Mouse (Mus musculus): Measurements from ENCODE around the gene Smim1.

Smim1 gene

GRCm38 (mm10) chr4:154022844-154023243 lies 3.2 kb downstream of the Smim1 start:
- in situ Hi-C loops (cut with MboI; ENCODE audit: unreplicated experiment in 2 of 2), result no loop called here

DNA sequence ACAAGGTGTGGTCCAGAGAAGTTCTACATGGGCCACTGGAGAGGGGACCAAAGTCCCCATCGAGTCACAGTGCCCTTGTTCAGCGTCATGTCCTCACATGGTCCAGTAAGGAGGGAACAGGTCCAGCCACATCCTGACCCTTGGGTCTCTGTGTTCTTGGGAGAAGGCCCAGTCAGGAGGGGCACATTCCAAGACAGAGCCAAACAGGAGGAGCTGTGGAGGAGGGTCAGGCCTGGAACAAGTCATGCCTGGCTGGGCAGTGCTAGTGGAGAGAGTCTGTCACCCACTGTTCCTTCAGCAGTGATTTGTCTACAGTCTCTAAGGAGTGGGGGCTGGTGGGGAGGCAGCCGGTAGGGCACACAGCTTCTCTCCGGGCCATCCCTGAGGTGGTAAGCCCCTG lies 3.6 kb downstream of the Smim1 start:
- in situ Hi-C loops (cut with MboI; ENCODE audit: unreplicated experiment in 2 of 2), result no loop called here

GRCm38 (mm10) chr4:154021432-154021831 lies 4.6 kb downstream of the Smim1 start:
- in situ Hi-C loops (cut with MboI; ENCODE audit: unreplicated experiment in 2 of 2), result no loop called here

GRCm38 (mm10) chr4:154019571-154019970 lies 6.5 kb downstream of the Smim1 start:
- in situ Hi-C loops (cut with MboI; ENCODE audit: unreplicated experiment in 2 of 2), result no loop called here

DNA sequence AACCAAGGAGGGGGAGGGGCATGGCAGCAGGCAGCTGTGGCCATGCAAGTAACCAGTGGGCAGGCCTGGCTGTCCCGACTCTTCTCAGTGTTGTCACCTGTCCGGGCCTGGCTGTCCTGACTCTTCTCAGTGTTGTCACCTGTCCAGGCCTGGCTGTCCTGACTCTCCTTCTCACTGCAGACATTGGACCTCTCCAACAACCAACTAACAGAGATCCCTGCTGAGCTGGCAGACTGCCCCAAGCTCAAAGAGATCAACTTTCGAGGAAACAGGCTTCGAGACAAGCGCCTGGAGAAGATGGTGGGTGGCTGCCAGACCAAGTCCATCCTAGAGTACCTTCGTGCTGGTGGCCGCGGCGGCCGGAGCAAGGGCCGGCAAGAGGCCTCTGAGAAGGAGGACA lies 10.6 kb downstream of the Smim1 start:
- in situ Hi-C loops (cut with MboI; ENCODE audit: unreplicated experiment in 2 of 2), result no loop called here

- in situ Hi-C loops (cut with MboI; ENCODE audit: unreplicated experiment in 2 of 2), result loop anchor here (5.0 kb wide), 1 partner anchor 35 kb away; the partner anchor contains the start of genes Cep104 (in 2 of the 2) and Dffb (in 2 of the 2)
Measured at GRCm38 (mm10) chr4:154012132-154012882, 13.7 kb downstream of the Smim1 start.

DNA sequence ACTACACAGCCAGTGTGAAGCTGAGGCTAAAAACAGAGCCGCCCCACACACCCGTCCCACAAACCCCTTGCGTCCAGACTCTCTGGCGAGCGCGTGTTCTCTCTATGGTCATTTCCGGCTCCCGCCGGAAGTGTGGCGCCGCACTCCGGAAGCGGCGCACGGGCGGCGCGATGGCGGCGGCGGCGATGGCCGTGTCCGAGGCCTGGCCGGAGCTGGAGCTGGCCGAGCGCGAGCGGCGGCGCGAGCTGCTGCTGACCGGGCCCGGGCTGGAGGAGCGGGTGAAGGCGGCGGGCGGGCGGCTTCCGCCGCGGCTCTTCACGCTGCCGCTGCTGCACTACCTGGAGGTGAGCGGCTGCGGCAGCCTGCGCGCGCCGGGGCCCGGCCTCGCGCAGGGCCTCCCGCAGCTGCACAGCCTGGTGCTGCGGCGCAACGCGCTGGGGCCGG lies 14.4 kb downstream of the Smim1 start, which contains the start of gene Lrrc47:
Gene Lrrc47, plus strand, starts transcription at position 86 of the 444 bp plus-strand sequence.
- in situ Hi-C loops (cut with MboI; ENCODE audit: unreplicated experiment in 2 of 2), result loop anchor here (5.0 kb wide), 1 partner anchor 34 kb away; the partner anchor contains the start of genes Cep104 (in 2 of the 2) and Dffb (in 2 of the 2)

- in situ Hi-C loops (cut with MboI; ENCODE audit: unreplicated experiment in 2 of 2), result loop anchor here (5.0 kb wide), 1 partner anchor 34 kb away; the partner anchor contains the start of genes Cep104 (in 2 of the 2) and Dffb (in 2 of the 2)
Measured at GRCm38 (mm10) chr4:154010907-154011645, 15.0 kb downstream of the Smim1 start.

- in situ Hi-C loops (cut with MboI; ENCODE audit: unreplicated experiment in 2 of 2), result no loop called here
Measured at GRCm38 (mm10) chr4:154007759-154008158, 18.3 kb downstream of the Smim1 start.

DNA sequence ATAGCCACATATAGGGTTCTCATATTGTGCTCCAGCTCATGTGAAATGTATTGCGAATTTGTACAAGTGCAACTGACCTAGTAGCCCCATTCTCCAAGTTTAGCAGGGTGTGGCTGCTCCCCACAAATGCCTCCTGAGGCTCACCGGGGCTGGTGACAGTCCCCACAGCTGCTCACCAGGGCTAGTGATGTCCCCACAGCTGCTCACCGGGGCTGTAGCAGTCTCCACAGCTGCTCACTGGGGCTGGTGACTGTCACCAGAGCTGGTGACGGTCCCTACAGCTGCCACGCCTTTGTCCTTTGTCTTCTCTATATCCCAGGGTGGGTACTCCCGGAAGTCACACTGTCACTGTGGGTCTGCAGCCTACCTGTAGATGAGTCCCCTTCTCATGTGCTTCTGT lies 19.8 kb downstream of the Smim1 start:
- in situ Hi-C loops (cut with MboI; ENCODE audit: unreplicated experiment in 2 of 2), result no loop called here

- in situ Hi-C loops (cut with MboI; ENCODE audit: unreplicated experiment in 2 of 2), result no loop called here
Measured at GRCm38 (mm10) chr4:154005488-154005887, 20.5 kb downstream of the Smim1 start.

DNA sequence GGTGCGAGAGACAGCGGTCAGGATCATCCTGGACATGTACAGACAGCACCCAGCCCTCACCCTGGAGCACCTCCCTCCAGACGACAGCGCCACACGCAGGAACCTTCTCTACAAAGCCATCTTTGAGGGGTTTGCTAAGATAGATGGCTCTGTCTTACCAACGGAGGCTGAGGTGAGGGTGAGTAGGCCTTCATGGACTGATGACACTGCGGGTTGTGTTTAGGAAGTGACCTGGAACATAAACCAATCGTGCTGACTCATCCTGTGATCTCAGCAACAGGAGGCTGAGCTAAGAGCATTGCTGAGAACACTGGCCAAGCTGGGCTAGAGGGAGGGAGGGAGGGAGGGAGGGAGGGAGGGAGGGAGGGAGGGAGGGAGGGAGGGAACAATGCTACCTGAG lies 32.5 kb downstream of the Smim1 start:
- in situ Hi-C loops (cut with MboI; ENCODE audit: unreplicated experiment in 2 of 2), result no loop called here

- in situ Hi-C loops (cut with MboI; ENCODE audit: unreplicated experiment in 2 of 2), result no loop called here
Measured at GRCm38 (mm10) chr4:153992715-153993114, 33.3 kb downstream of the Smim1 start.

- in situ Hi-C loops (cut with MboI; ENCODE audit: unreplicated experiment in 2 of 2), result no loop called here
Measured at GRCm38 (mm10) chr4:153980470-153980869, 45.6 kb downstream of the Smim1 start.

- in situ Hi-C loops (cut with MboI; ENCODE audit: unreplicated experiment in 2 of 2), result loop anchor here (5.0 to 10.0 kb wide), 3 partner anchors 33 to 1654 kb away; partner anchors contain the start of genes Lrrc47 (in 2 of the 2), Rpl22 (in 1 of the 2) and Tprgl (in 1 of the 2)
Measured at GRCm38 (mm10) chr4:153979243-153979642, 46.8 kb downstream of the Smim1 start.

DNA sequence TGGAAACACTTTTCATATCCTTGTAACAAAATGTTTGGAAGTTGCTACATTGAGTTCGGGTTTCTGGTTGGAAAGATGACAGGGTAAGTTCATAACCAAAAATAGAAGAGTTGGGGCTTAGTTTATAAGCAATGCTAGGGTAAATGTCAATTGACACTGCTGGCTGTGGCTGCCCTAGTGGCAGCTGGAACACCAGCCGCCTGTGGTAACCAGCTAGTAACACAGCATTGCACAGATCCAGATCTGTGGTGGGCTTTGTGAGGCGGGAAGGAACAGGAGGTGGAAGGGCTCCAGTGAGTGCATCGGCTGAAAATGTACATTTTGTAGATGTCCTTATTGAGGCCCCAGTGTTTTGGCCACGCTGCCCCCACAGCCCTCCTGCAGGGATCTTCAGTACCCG lies 50.3 kb downstream of the Smim1 start:
- in situ Hi-C loops (cut with MboI; ENCODE audit: unreplicated experiment in 2 of 2), result loop anchor here (5.0 to 10.0 kb wide), 3 partner anchors 37 to 1651 kb away; partner anchors contain the start of genes Lrrc47 (in 2 of the 2), Rpl22 (in 1 of the 2) and Tprgl (in 1 of the 2)

DNA sequence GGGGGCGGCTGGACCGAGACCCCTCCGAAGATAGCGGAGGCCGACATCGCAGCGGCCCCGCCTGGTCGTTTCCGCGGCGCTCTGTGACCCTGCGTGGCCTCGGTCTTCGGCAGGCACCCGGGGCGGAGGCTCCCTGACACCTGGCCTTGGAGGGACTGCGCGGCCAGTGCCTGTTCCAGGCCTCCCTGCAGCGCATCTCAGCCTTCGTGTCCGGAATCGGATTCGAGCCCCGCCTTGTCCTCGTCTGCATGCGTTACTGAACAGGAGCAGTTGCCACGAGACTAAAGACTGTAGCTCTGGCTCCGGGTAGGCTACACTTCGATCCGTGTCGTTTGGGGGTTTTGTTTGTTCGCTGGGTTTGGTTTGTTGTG lies 50.8 kb downstream of the Smim1 start:
- in situ Hi-C loops (cut with MboI; ENCODE audit: unreplicated experiment in 2 of 2), result loop anchor here (5.0 to 10.0 kb wide), 3 partner anchors 37 to 1650 kb away; partner anchors contain the start of genes Lrrc47 (in 2 of the 2), Rpl22 (in 1 of the 2) and Tprgl (in 1 of the 2)

DNA sequence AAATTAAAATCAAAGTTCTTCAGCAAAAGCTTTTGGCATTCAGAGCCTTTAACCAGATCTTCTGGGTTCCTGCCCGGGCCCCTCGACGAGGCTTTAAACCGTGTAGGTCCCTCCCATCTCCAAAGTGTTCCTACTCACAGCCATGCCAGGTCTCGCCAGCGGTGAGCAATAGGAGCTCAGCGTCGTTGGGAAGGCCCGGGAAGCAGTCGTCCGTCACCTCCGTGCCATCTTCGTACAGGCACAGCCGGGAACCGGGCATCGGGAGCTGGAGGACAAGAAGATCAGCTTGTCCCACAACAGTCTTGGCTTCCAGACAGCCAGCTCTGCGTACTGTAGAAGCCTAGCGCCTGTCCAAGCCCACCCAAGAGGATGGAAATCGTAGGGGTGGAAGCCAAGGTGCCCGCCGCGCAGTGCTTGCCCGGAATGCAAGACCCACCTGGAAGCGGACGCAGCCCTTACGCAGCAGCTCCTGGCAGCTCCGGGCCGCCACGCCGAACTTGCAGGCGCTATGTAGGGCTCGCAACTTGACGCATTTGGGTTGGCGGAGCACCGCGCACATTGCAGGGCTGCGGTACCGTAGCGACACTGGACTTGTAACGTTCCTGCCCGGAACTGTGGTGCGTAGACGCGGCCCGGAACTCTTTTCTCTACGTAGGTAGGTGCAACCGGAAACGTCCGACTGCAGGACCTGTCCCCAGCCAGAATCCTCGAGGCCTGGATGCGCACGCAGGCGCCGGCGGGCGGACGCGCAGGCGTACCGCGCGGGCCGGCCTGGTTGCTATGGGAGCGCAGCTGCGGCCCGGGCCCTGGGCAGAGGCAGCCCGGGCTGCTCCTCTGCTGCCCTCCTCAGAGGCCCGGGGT lies 51.4 kb downstream of the Smim1 start, which contains the start of the genes Dffb and Cep104:
Gene Dffb, minus strand, starts transcription at position 696 of the 861 bp plus-strand sequence.
Gene Cep104, plus strand, starts transcription at position 764 of the 861 bp plus-strand sequence.
- in situ Hi-C loops (cut with MboI; ENCODE audit: unreplicated experiment in 2 of 2), result loop anchor here (5.0 to 25.0 kb wide), 7 partner anchors 38 to 1812 kb away; partner anchors contain the start of genes Lrrc47 (in 2 of the 2), Acot7 (in 1 of the 2), Espn (in 1 of the 2) and Faap20 (in 1 of the 2)

Data from v-Abl transformed pro-B cells (cell line).